Mouse (Mus musculus) skeletal muscle tissue, adult 2 months (tissue): Measurements from ENCODE around the gene Cdh9.

Experiments used
- DNase-seq: peaks from one replicate; pipeline ENCODE4 v3.0.0-alpha.2; 2012; ENCODE audit warnings: low read depth, low spot score

Gene Cdh9

GRCm38 (mm10) chr15:16728470-16729011, at the start of gene Cdh9:
Gene Cdh9 (plus strand): TSS chr15:16728756.
- peak; percentile 4 for DNase-seq

- no peak for DNase-seq
Observed at GRCm38 (mm10) chr15:16679096-16679495, 49.5 kb upstream of the Cdh9 start.

GRCm38 (mm10) chr15:16699821-16700220, 28.7 kb upstream of the Cdh9 start:
- no peak for DNase-seq

- DNase-seq: no peak
Observed at GRCm38 (mm10) chr15:16702340-16702739, 26.2 kb upstream of the Cdh9 start.

GRCm38 (mm10) chr15:16739088-16739487, 10.5 kb downstream of the Cdh9 start:
- DNase-seq: no peak

- DNase-seq: no peak
Observed at GRCm38 (mm10) chr15:16746672-16747071, 18.1 kb downstream of the Cdh9 start.

GRCm38 (mm10) chr15:16763252-16763651, 34.7 kb downstream of the Cdh9 start:
- peak; percentile 62 for DNase-seq

GRCm38 (mm10) chr15:16784575-16784974, 56.0 kb downstream of the Cdh9 start:
- DNase-seq: no peak

- DNase-seq: no peak
Observed at GRCm38 (mm10) chr15:16792857-16793256, 64.3 kb downstream of the Cdh9 start.

GRCm38 (mm10) chr15:16801302-16801701, 72.7 kb downstream of the Cdh9 start:
- DNase-seq: no peak

GRCm38 (mm10) chr15:16810787-16811186, 82.2 kb downstream of the Cdh9 start:
- DNase-seq: no peak

GRCm38 (mm10) chr15:16814035-16814434, 85.5 kb downstream of the Cdh9 start:
- no peak for DNase-seq

GRCm38 (mm10) chr15:16834761-16835160, 106.2 kb downstream of the Cdh9 start:
- no peak for DNase-seq

- DNase-seq: no peak
Observed at GRCm38 (mm10) chr15:16882542-16882941, 154.0 kb downstream of the Cdh9 start.

GRCm38 (mm10) chr15:16896674-16897073, 168.1 kb downstream of the Cdh9 start:
- no peak for DNase-seq
